Mouse (Mus musculus) left cerebral cortex, adult 2 months (tissue): Measurements from ENCODE around the gene Extl2. TPM values are rescaled to one million over a fixed set of nuclear protein-coding genes. Genes with fewer than 3 reads are reported as not detected.
A peak's percentile ranks its signal among the peaks of the same experiment; 100 is the strongest.

Experiments
- DNase-seq, 2 experiments: peaks; one replicate each; pipeline ENCODE4 v3.0.0; 2021 to 2022; ENCODE audit warnings: low spot score in 2 of 2, mixed read lengths in 1 of 2; ENCODE audit errors: extremely low spot score in 1 of 2
- H3K27ac ChIP-seq: fragments of 200-600 bp; 2 replicates; pipeline ENCODE4 v1.8.1; 2022
- H3K4me3 ChIP-seq: fragments of 200-600 bp; 2 replicates; pipeline ENCODE4 v1.8.1; 2022
- CTCF ChIP-seq: fragments of 200-600 bp; IDR thresholded peaks from 2 replicates; pipeline ENCODE4 v1.8.1; 2022; ENCODE audit warnings: antibody characterized with exemption, mild to moderate bottlenecking, moderate library complexity
- intact Hi-C: fragments of 180-260 bp; cut with DNase I; formaldehyde crosslinking; loops from one replicate; pipeline ENCODE4 v1.15.1; 2025
- total RNA-seq, 2 experiments: library from RNA; stranded (reverse); gene quantifications; 2 replicates each; pipeline ENCODE4 v1.2.3; 2021

Gene Extl2
- total RNA-seq, 2 experiments from 2014 or later, result 70.4 to 73.0 TPM

- no peak overlapping the region for H3K4me3 ChIP-seq
- no peak for TF ChIP-seq CTCF
- DNase-seq, result no peak
- no peak overlapping the region for H3K27ac ChIP-seq
- intact Hi-C loops, result loop anchor here (5.0 kb wide), 1 partner anchor 33 kb away; no protein-coding TSS in a partner anchor
Observed at GRCm38 (mm10) chr3:115974995-115975394, 32.3 kb upstream of the Extl2 start.

GRCm38 (mm10) chr3:115979000-115979399 lies 28.3 kb upstream of the Extl2 start:
- intact Hi-C loops, result loop anchor here (5.0 kb wide), 1 partner anchor 37 kb away; no protein-coding TSS in a partner anchor
- peak; percentile 79 for TF ChIP-seq CTCF
- DNase-seq, result no peak
- Histone ChIP-seq H3K4me3 (no peak overlapping the region), H3K27ac (no peak overlapping the region)

- TF ChIP-seq CTCF, result no peak
- Histone ChIP-seq H3K27ac (no peak overlapping the region), H3K4me3 (no peak overlapping the region)
- intact Hi-C loops, result no loop called here
- no peak for DNase-seq
Observed at GRCm38 (mm10) chr3:115983217-115983616, 24.0 kb upstream of the Extl2 start.

- no peak for TF ChIP-seq CTCF
- DNase-seq, result no peak
- intact Hi-C loops, result no loop called here
- Histone ChIP-seq H3K4me3 (no peak overlapping the region), H3K27ac (no peak overlapping the region)
Observed at GRCm38 (mm10) chr3:115984653-115985052, 22.6 kb upstream of the Extl2 start.

- TF ChIP-seq CTCF, result no peak
- Histone ChIP-seq H3K4me3 (no peak overlapping the region), H3K27ac (no peak overlapping the region)
- intact Hi-C loops, result no loop called here
- no peak for DNase-seq
Observed at GRCm38 (mm10) chr3:115985183-115985892, 21.9 kb upstream of the Extl2 start.

- H3K27ac ChIP-seq, result no peak overlapping the region
- DNase-seq, result no peak
- no peak overlapping the region for H3K4me3 ChIP-seq
- intact Hi-C loops, result no loop called here
- no peak for TF ChIP-seq CTCF
Observed at GRCm38 (mm10) chr3:115992103-115992502, 15.2 kb upstream of the Extl2 start.

GRCm38 (mm10) chr3:115992588-115992987 lies 14.7 kb upstream of the Extl2 start:
- TF ChIP-seq CTCF, result no peak
- no peak overlapping the region for H3K4me3 ChIP-seq
- no peak for DNase-seq
- intact Hi-C loops, result no loop called here
- H3K27ac ChIP-seq, result no peak overlapping the region

GRCm38 (mm10) chr3:115993025-115993424 lies 14.2 kb upstream of the Extl2 start:
- no peak overlapping the region for H3K27ac ChIP-seq
- TF ChIP-seq CTCF, result no peak
- no peak overlapping the region for H3K4me3 ChIP-seq
- intact Hi-C loops, result no loop called here
- no peak for DNase-seq

GRCm38 (mm10) chr3:115996929-115997328 lies 10.3 kb upstream of the Extl2 start:
- no peak overlapping the region for H3K4me3 ChIP-seq
- intact Hi-C loops, result no loop called here
- no peak for TF ChIP-seq CTCF

GRCm38 (mm10) chr3:116006284-116006977 lies 831 bp upstream of the Extl2 start:
- peak overlapping the region; percentile 95 for H3K4me3 ChIP-seq
- peak overlapping the region; percentile 70 for H3K27ac ChIP-seq
- intact Hi-C loops, result loop anchor here (10.0 kb wide), 1 partner anchor 658 kb away; the partner anchor contains the start of gene Mfsd14a
- DNase-seq, result no peak
- no peak for TF ChIP-seq CTCF

More at GRCm38 (mm10) chr3:115996929-115997328, 10.3 kb upstream of the Extl2 start:
- no peak for DNase-seq
- H3K27ac ChIP-seq, result no peak overlapping the region

GRCm38 (mm10) chr3:116007941-116008440 lies 729 bp downstream of the Extl2 start:
- DNase-seq, result peak; percentile 70 to 77
- intact Hi-C loops, result loop anchor here (10.0 kb wide), 1 partner anchor 657 kb away; the partner anchor contains the start of gene Mfsd14a
- H3K27ac ChIP-seq, result peak overlapping the region; percentile 93
- peak overlapping the region; percentile 95 for H3K4me3 ChIP-seq
- no peak for TF ChIP-seq CTCF
